Mouse (Mus musculus) ES-E14 (cell line): ENCODE data around the gene Chrna5.

Experiments used
- HCFC1 ChIP-seq: IDR thresholded peaks from 2 replicates; pipeline ENCODE4 v1.6.1; 2012; ENCODE audit warnings: low read length, inconsistent platforms, borderline replicate concordance; ENCODE audit not compliant: insufficient read depth
- MAFK ChIP-seq: IDR thresholded peaks from 2 replicates; pipeline ENCODE4 v1.6.1; 2014; ENCODE audit warnings: mild to moderate bottlenecking, low read depth, low read length, inconsistent platforms; ENCODE audit not compliant: insufficient read depth

- TF ChIP-seq MAFK (no peak), HCFC1 (no peak)
Observed at GRCm38 (mm10) chr9:55003609-55004008, 22.9 kb downstream of the Chrna5 start.
